Mouse (Mus musculus) forebrain, embryonic 10.5 days (tissue): ENCODE results near the gene Lmbrd2. TPM values are rescaled to one million over a fixed set of nuclear protein-coding genes. Genes with fewer than 3 reads are reported as not detected.

Experiments
- polyA plus RNA-seq: library from polyadenylated mRNA; unstranded; fragments of >200 nt; fragmentation: Nextera tagmentation; extraction: Ambion mirVana; gene quantifications from 2 replicates; pipeline ENCODE4 v1.2.1, GENCODE M21; 2016

Gene Lmbrd2
- polyA plus RNA-seq, 1 experiment from 2014 or later = 2.2 TPM

Other genes starting within 250 kb of the Lmbrd2 start
- 0.09 and 0.55 TPM in 2 replicates for gene Ranbp3l, start 172.6 kb upstream of the Lmbrd2 start, polyA plus RNA-seq
- 30.1 and 30.4 TPM in 2 replicates for gene Nadk2, start 69.3 kb upstream of the Lmbrd2 start, polyA plus RNA-seq
- 134 and 136 TPM in 2 replicates for gene Skp2, start 14.9 kb downstream of the Lmbrd2 start, polyA plus RNA-seq
- gene Ugt3a1, start 136.3 kb downstream of the Lmbrd2 start, polyA plus RNA-seq = not detected in 2 replicates
- gene Ugt3a2, start 195.0 kb downstream of the Lmbrd2 start, polyA plus RNA-seq = not detected in 2 replicates